Mouse (Mus musculus) CH12.LX (cell line): ENCODE measurements at regions not wholly inside any gene's neighbourhood (a gene's known extent, or its start where the extent isn't known, plus 50 kb on each side); places are given as distances from the start of the nearest gene placed in this dataset.

Source experiments
- DNase-seq: peaks from one replicate; pipeline ENCODE4 v3.0.0-alpha.2; 2013; ENCODE audit errors: extremely low read depth
- H3K27ac ChIP-seq: 2 replicates; pipeline ENCODE4 v1.5.1; 2012; ENCODE audit warnings: low read depth, mild to moderate bottlenecking, control low read depth, moderate library complexity; ENCODE audit not compliant: insufficient read depth
- H3K27me3 ChIP-seq: replicated peaks from 2 replicates; pipeline ENCODE3; 2012; ENCODE audit warnings: inconsistent platforms
- H3K36me3 ChIP-seq, 2 experiments: replicated peaks in 1 of 2; 2 replicates each; pipeline versions ENCODE3 to v1.6.1; 2012; ENCODE audit warnings: inconsistent platforms in 1 of 2, low read length in 1 of 2, mild to moderate bottlenecking in 1 of 2, mixed read lengths in 1 of 2, moderate library complexity in 1 of 2; ENCODE audit not compliant: control insufficient read depth in 1 of 2, insufficient read depth in 1 of 2
- H3K4me1 ChIP-seq, 2 experiments: 2 replicates each; pipeline ENCODE4 v1.6.1; 2012; ENCODE audit warnings: inconsistent platforms in 1 of 2, moderate library complexity in 1 of 2; ENCODE audit not compliant: insufficient read depth in 2 of 2, control insufficient read depth in 1 of 2
- H3K4me2 ChIP-seq: 2 replicates; pipeline ENCODE4 v1.6.1; 2012; ENCODE audit warnings: low read depth, mild to moderate bottlenecking, control low read depth; ENCODE audit not compliant: poor library complexity, insufficient read depth, severe bottlenecking
- H3K4me3 ChIP-seq, 3 experiments: fragments of 150-350 bp in 1 of 3; sonication (generic) in 1 of 3; replicated peaks in 1 of 3; 2 replicates each; pipeline versions ENCODE3 to v1.5.1; 2011 to 2012; ENCODE audit warnings: low read depth in 2 of 3, low read length in 2 of 3, mild to moderate bottlenecking in 2 of 3, moderate library complexity in 2 of 3, control low read depth in 1 of 3, improper control_type of control experiment in 1 of 3, inconsistent platforms in 1 of 3, mixed read lengths in 1 of 3; ENCODE audit not compliant: poor library complexity in 1 of 3
- H3K79me2 ChIP-seq: replicated peaks from 2 replicates; pipeline ENCODE4 v1.6.1; 2012; ENCODE audit warnings: mild to moderate bottlenecking, moderate library complexity; ENCODE audit not compliant: control insufficient read depth, poor library complexity, insufficient read depth, severe bottlenecking; ENCODE audit errors: extremely low read depth
- H3K9ac ChIP-seq: 2 replicates; pipeline ENCODE4 v1.6.1; 2012; ENCODE audit warnings: low read depth, mild to moderate bottlenecking, control low read depth, moderate library complexity; ENCODE audit not compliant: insufficient read depth
- H3K9me3 ChIP-seq: replicated peaks from 2 replicates; pipeline ENCODE3; 2012; ENCODE audit warnings: low read length, inconsistent platforms, mixed read lengths
- CHD1 ChIP-seq: IDR thresholded peaks from 2 replicates; pipeline ENCODE4 v1.6.1; 2012; ENCODE audit warnings: low read depth, low read length, improper control_type of control experiment, inconsistent platforms
- ELF1 ChIP-seq: IDR thresholded peaks from 2 replicates; pipeline ENCODE4 v1.6.1; 2014; ENCODE audit warnings: low read depth, mild to moderate bottlenecking, inconsistent platforms, low read length, improper control_type of control experiment
- EP300 ChIP-seq: IDR thresholded peaks from 2 replicates; pipeline ENCODE4 v1.6.1; 2011; ENCODE audit warnings: low read length, improper control_type of control experiment
- IRF4 ChIP-seq: IDR thresholded peaks from 2 replicates; pipeline ENCODE4 v1.6.1; 2014; ENCODE audit warnings: low read depth, mild to moderate bottlenecking, inconsistent platforms, low read length, improper control_type of control experiment
- JUN ChIP-seq: IDR thresholded peaks from 2 replicates; pipeline ENCODE4 v1.6.1; 2011; ENCODE audit warnings: low read depth, mild to moderate bottlenecking, low read length, improper control_type of control experiment, moderate library complexity; ENCODE audit not compliant: insufficient read depth
- MAZ ChIP-seq: IDR thresholded peaks from 2 replicates; pipeline ENCODE4 v1.6.1; 2012; ENCODE audit warnings: low read depth, mild to moderate bottlenecking, inconsistent platforms, low read length, improper control_type of control experiment, moderate library complexity
- MYC ChIP-seq: IDR thresholded peaks from 2 replicates; pipeline ENCODE4 v1.6.1; 2011; ENCODE audit warnings: low read depth, mild to moderate bottlenecking, improper control_type of control experiment, low read length
- NELFE ChIP-seq: IDR thresholded peaks from 2 replicates; pipeline ENCODE4 v1.6.1; 2011; ENCODE audit warnings: low read depth, low read length, improper control_type of control experiment
- NRF1 ChIP-seq: IDR thresholded peaks from 2 replicates; pipeline ENCODE4 v1.6.1; 2014; ENCODE audit warnings: low read depth, mild to moderate bottlenecking, inconsistent platforms, low read length, improper control_type of control experiment, moderate library complexity
- RAD21 ChIP-seq: IDR thresholded peaks from 2 replicates; pipeline ENCODE4 v1.6.1; 2011; ENCODE audit warnings: low read depth, mild to moderate bottlenecking, low read length, improper control_type of control experiment, moderate library complexity
- RCOR1 ChIP-seq: conservative IDR thresholded peaks from 2 replicates; pipeline ENCODE4 v1.6.1; 2012; ENCODE audit warnings: low read depth, mild to moderate bottlenecking, inconsistent platforms, low read length, improper control_type of control experiment
- SMC3 ChIP-seq: IDR thresholded peaks from 2 replicates; pipeline ENCODE4 v1.6.1; 2011; ENCODE audit warnings: low read depth, low read length, improper control_type of control experiment
- ZC3H11A ChIP-seq: IDR thresholded peaks from 2 replicates; pipeline ENCODE4 v1.6.1; 2012; ENCODE audit warnings: low read depth, mild to moderate bottlenecking, inconsistent platforms, low read length, improper control_type of control experiment
- ZKSCAN1 ChIP-seq: IDR thresholded peaks from 2 replicates; pipeline ENCODE4 v1.6.1; 2012; ENCODE audit warnings: low read depth, inconsistent platforms, low read length, improper control_type of control experiment, borderline replicate concordance
- dilution Hi-C: fragments of 300-500 bp; cut with MboI; formaldehyde crosslinking; loops from 2 replicates; pipeline ENCODE4 v1.14.3; 2020; ENCODE audit warnings: low sequenced_read_pairs; ENCODE audit not compliant: extremely low pct_unique_long_range_greater_than_20kb, extremely low pct_ligation_motif_present
- in situ Hi-C: fragments of 300-500 bp; cut with MboI; formaldehyde crosslinking; loops from 3 replicates; pipeline ENCODE4 v1.14.3; 2019; ENCODE audit warnings: low sequenced_read_pairs, low pct_ligation_motif_present, low pct_unique_long_range_greater_than_20kb, mixed read lengths

- TF ChIP-seq JUN = no peak
- TF ChIP-seq, all 38 proteins: peak for 0
Measured at GRCm38 (mm10) chr10:116719616-116720015, 138.3 kb upstream of the Cnot2 start (continued).

GRCm38 (mm10) chr10:116717961-116718360, 136.7 kb upstream of the Cnot2 start:
- TF ChIP-seq IRF4 (no peak), RCOR1 (no peak), RAD21 (no peak), MAZ (no peak), CHD1 (no peak), ZC3H11A (no peak)
- TF ChIP-seq, all 38 proteins: peak for 0
- Histone ChIP-seq H3K4me3 (no peak overlapping the region), H3K27me3 (no peaks in the 10 kb centered on the region), H3K9ac (no peak overlapping the region), H3K4me2 (no peak overlapping the region), H3K27ac (no peak overlapping the region), H3K36me3 (no peaks in the 10 kb centered on the region), H3K9me3 (no peaks in the 10 kb centered on the region), H3K79me2 (no peaks in the 10 kb centered on the region), H3K4me1 (no peaks in the 10 kb centered on the region)
- dilution Hi-C loops (no loop called here), in situ Hi-C loops (no loop called here)
- DNase-seq = no peak

DNA sequence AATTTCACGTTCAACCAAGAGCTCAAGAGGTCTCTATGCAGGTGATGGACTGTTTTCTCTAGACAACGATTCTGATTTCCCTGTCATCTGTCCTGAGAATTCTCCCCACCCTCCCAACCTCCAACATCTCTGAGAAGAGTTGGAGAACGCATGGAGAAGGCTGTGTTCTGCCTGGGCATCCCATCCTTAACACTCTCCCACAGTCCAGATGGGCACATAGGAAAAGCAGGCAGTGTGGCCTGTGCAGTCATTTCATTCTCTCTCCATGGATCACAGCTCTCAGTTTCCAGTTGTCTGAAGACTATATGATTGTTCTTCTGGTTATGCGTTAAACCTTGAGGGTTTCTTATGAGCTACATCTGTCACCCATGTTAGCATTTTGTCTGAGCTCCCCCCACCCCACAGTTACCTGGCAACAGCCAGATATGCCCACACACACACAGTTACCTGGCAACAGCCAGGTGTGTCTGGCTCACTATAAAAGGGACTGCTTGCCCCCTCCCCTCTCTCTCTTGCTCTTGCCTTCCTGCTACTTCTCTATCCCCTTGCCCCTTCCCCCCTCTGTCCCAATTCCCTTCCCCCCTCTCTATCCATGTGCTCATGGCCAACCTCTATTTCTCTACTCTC, 135.8 kb upstream of the Cnot2 start:
- Histone ChIP-seq H3K79me2 (no peaks in the 10 kb centered on the region), H3K4me1 (no peaks in the 10 kb centered on the region), H3K9me3 (no peaks in the 10 kb centered on the region), H3K9ac (no peak overlapping the region), H3K27me3 (no peaks in the 10 kb centered on the region), H3K4me3 (no peak overlapping the region), H3K4me2 (no peak overlapping the region), H3K36me3 (no peaks in the 10 kb centered on the region), H3K27ac (no peak overlapping the region)
- in situ Hi-C loops (no loop called here), dilution Hi-C loops (no loop called here)
- DNase-seq = no peak
- TF ChIP-seq IRF4 (no peak), ZKSCAN1 (no peak), ZC3H11A (no peak), NELFE (no peak), EP300 (no peak), ELF1 (no peak), MYC (no peak), NRF1 (no peak), SMC3 (no peak), CHD1 (no peak)
